Mouse (Mus musculus) limb, embryonic 14.5 days (tissue): ENCODE results near the gene Gm12248. TPM values are rescaled to one million over a fixed set of nuclear protein-coding genes. Genes with fewer than 3 reads are reported as not detected.

Experiments
- ATAC-seq: fragments of 200-750 bp; cut with Nextera tagmentation; 2 replicates; pipeline ENCODE4 v1.8.0; 2017; ENCODE audit warnings: low read depth, moderate number of reproducible peaks, moderate TSS enrichment; ENCODE audit not compliant: low FRiP score
- DNase-seq: peaks from one replicate; pipeline ENCODE4 v3.0.0-alpha.2; 2015; ENCODE audit warnings: low spot score
- H3K27ac ChIP-seq: fragments of 300-500 bp; sonication (generic); replicated peaks from 2 replicates; pipeline ENCODE4 v1.5.1; 2014; ENCODE audit warnings: low read depth, mild to moderate bottlenecking, low read length, moderate library complexity, mixed read lengths
- H3K27me3 ChIP-seq: fragments of 300-500 bp; sonication (generic); 2 replicates; pipeline ENCODE4 v1.6.1; 2014; ENCODE audit warnings: low read length, mixed read lengths; ENCODE audit not compliant: control insufficient read depth, insufficient read depth
- H3K36me3 ChIP-seq: fragments of 300-500 bp; sonication (generic); 2 replicates; pipeline ENCODE4 v1.6.1; 2014; ENCODE audit warnings: mild to moderate bottlenecking, low read length, moderate library complexity, mixed read lengths; ENCODE audit not compliant: control insufficient read depth, insufficient read depth
- H3K4me1 ChIP-seq: fragments of 300-500 bp; sonication (generic); 2 replicates; pipeline ENCODE4 v1.6.1; 2014; ENCODE audit warnings: antibody characterized with exemption, low read length, mixed read lengths; ENCODE audit not compliant: control insufficient read depth, insufficient read depth
- H3K4me2 ChIP-seq: fragments of 300-500 bp; sonication (generic); replicated peaks from 2 replicates; pipeline ENCODE4 v1.6.1; 2014; ENCODE audit warnings: low read depth, mild to moderate bottlenecking, low read length, moderate library complexity; ENCODE audit not compliant: severe bottlenecking
- H3K4me3 ChIP-seq: fragments of 300-500 bp; sonication (generic); replicated peaks from 2 replicates; pipeline ENCODE4 v1.5.1; 2014; ENCODE audit warnings: low read length
- H3K9ac ChIP-seq: fragments of 300-500 bp; sonication (generic); 2 replicates; pipeline ENCODE4 v1.6.1; 2014; ENCODE audit warnings: mild to moderate bottlenecking, low read depth, low read length, moderate library complexity; ENCODE audit not compliant: severe bottlenecking
- H3K9me3 ChIP-seq: fragments of 300-500 bp; sonication (generic); 2 replicates; pipeline ENCODE4 v1.6.1; 2016; ENCODE audit warnings: low read length; ENCODE audit not compliant: control insufficient read depth
- POLR2A ChIP-seq: fragments of 200-500 bp; IDR thresholded peaks from 2 replicates; pipeline ENCODE4 v1.8.0; 2012; ENCODE audit warnings: inconsistent platforms, mild to moderate bottlenecking, moderate library complexity, borderline replicate concordance; ENCODE audit not compliant: insufficient read depth, insufficient read length; ENCODE audit errors: extremely low read depth
- WGBS: fragments of 180-500 bp; shearing (Covaris S2); extraction: QIAGEN DNeasy Blood & Tissue Kit; methylation state at CpG from one replicate; pipeline ENCODE4 v1.1.7; 2014; 5-methylcytosine and 5-hydroxymethylcytosine counted together
- polyA plus RNA-seq, 2 experiments: library from polyadenylated mRNA; depleted of rRNA in 1 of 2; stranded (reverse) in 1 of 2; unstranded in 1 of 2; fragments of >200 nt; fragmentation: Nextera tagmentation in 1 of 2; extraction: Ambion mirVana in 1 of 2; gene quantifications; 2 replicates each; pipeline versions ENCODE4 v1.2.1 to v1.2.3; 2012 to 2014

The Gm12248 gene
- polyA plus RNA-seq, 2 experiments = not detected

DNA sequence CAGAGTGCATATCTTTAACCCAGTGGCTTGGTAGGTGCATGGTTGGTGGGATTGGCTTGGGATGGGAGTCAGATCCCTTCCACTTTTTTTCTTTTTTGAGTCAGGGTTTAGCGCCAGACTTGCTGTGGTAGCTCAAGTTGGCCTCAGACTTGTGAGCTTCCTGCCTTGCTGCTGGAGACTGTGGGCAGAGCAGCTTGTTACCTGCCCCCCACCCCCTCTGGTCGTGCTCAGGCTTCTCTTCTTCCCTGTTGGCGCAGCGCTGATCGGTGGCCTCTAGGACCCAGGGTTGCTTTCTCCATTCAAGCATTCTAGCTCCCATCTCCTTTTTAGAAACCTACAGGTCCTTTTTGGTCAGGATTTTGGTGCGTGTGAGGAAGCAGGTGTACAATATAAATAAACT lies 61.8 kb downstream of the Gm12248 start:
- ATAC-seq = no peak
- DNase-seq = no peak
- Histone ChIP-seq H3K4me3 (no peak overlapping the region), H3K9me3 (no peaks in the 10 kb centered on the region), H3K36me3 (no peaks in the 10 kb centered on the region), H3K9ac (no peak overlapping the region), H3K27ac (no peak overlapping the region), H3K27me3 (no peaks in the 10 kb centered on the region), H3K4me1 (peaks cover 2% of the 10 kb centered on the region; the same call in 1 of the 2 replicates), H3K4me2 (no peak overlapping the region)
- TF ChIP-seq POLR2A = no peak
- WGBS = 72% methylated on average over 5 of the region's 6 CpGs

DNA sequence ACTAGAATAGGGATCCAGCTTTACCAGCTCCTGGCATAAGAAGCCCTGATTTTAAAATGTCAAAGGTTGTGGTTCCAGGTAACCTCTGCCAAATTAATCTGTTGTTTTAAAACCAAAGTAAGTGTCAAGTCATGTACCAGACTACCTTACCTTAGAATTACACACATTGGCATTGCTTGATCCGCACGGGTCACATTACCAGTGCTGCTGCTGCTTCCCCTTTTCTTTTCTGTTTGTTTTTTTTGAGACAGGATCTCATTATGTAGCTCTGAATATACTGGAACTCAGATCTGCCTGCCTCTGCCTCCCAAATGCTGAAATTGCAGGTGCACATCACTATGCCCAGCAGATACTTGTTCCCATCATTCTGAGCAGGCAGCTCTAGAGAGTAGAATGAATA lies 63.1 kb downstream of the Gm12248 start:
- DNase-seq (no peak), ATAC-seq (no peak)
- Histone ChIP-seq H3K9ac (no peak overlapping the region), H3K27me3 (no peaks in the 10 kb centered on the region), H3K9me3 (no peaks in the 10 kb centered on the region), H3K36me3 (no peaks in the 10 kb centered on the region), H3K4me3 (no peak overlapping the region), H3K4me1 (no peaks in the 10 kb centered on the region; the same call in 1 of the 2 replicates), H3K27ac (no peak overlapping the region), H3K4me2 (no peak overlapping the region)
- no peak for TF ChIP-seq POLR2A
- WGBS = 79% methylated on average over 2 of the region's 2 CpGs

DNA sequence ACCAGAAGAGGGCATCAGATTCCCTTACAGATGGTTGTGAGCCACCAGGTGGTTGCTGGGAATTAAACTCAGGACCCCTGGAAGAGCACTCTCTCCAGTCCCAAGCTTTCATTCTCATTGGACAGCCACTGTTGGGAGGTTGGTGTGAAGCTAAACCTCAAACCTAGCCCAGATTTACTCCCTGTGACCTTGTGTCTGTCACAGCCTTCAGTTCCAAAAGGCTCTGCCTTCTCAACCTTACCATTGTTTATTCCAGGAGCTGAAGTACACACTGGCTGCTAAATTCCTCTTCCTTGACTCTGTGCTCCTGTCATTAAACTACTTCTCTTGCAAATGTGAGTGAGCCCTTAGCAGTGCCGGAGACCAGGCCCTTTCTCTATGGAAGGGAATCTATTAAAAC lies 64.0 kb downstream of the Gm12248 start:
- 93% methylated on average over 1 of the region's 1 CpGs for WGBS
- H3K4me3 ChIP-seq = no peak overlapping the region
- ATAC-seq = no peak
- no peak for TF ChIP-seq POLR2A
- no peaks in the 10 kb centered on the region for H3K36me3 ChIP-seq
- no peaks in the 10 kb centered on the region; the same call in 1 of the 2 replicates for H3K4me1 ChIP-seq
- H3K9ac ChIP-seq = no peak overlapping the region
- H3K9me3 ChIP-seq = no peaks in the 10 kb centered on the region
- no peak overlapping the region for H3K27ac ChIP-seq
- H3K27me3 ChIP-seq = no peaks in the 10 kb centered on the region
- H3K4me2 ChIP-seq = no peak overlapping the region
- no peak for DNase-seq

DNA sequence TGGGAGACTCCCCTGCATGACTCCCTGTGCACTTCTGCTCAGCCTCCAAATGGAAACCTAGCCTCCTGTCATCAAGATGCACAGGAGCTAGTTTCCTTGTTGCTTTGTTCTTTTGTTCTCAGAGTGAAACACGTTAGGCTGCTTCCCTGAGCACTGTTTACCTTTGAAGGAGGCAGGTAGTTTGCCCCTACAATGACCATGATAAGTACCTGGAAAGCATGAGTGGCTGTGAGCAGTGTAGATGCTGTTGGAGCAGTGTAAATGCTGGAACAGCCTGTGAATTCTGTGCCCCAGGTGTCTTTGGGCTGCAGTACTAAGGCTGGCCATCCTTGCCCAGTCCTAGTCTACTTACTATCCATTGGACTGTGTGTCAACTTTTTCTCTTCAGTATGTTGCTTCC lies 66.1 kb downstream of the Gm12248 start:
- no peak overlapping the region for H3K27ac ChIP-seq
- WGBS = 67% methylated on average over 1 of the region's 1 CpGs
- H3K36me3 ChIP-seq = no peaks in the 10 kb centered on the region
- H3K4me2 ChIP-seq = no peak overlapping the region
- H3K9me3 ChIP-seq = no peaks in the 10 kb centered on the region
- H3K4me3 ChIP-seq = no peak overlapping the region
- ATAC-seq = no peak
- no peak overlapping the region for H3K9ac ChIP-seq
- no peaks in the 10 kb centered on the region for H3K27me3 ChIP-seq
- peaks cover 3% of the 10 kb centered on the region for H3K4me1 ChIP-seq
- TF ChIP-seq POLR2A = no peak
- DNase-seq = no peak

DNA sequence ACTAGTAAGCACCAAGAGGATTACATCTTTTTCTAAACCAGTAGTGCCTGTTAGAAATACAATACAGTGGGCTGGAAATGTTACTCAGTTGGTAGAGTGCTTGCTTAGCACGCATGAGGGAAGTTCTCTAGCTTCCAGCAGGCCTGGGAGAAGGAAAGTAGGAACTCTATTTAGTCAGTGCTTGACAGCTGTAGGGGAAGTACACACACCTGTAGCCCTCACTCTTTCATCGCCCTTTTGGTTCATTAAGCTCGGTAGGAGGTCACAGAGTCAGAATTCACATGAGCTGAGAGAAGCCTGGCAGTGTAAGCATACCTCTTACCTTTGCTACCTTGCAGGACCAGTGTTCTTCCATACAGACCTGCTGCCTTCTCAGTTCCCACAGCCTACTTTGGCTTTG lies 66.6 kb downstream of the Gm12248 start:
- Histone ChIP-seq H3K9me3 (no peaks in the 10 kb centered on the region), H3K9ac (no peak overlapping the region), H3K4me3 (no peak overlapping the region), H3K36me3 (no peaks in the 10 kb centered on the region), H3K4me2 (no peak overlapping the region), H3K4me1 (peaks cover 7% of the 10 kb centered on the region), H3K27me3 (no peaks in the 10 kb centered on the region), H3K27ac (no peak overlapping the region)
- DNase-seq (no peak), ATAC-seq (no peak)
- no peak for TF ChIP-seq POLR2A
- 48% methylated on average over 3 of the region's 3 CpGs for WGBS

DNA sequence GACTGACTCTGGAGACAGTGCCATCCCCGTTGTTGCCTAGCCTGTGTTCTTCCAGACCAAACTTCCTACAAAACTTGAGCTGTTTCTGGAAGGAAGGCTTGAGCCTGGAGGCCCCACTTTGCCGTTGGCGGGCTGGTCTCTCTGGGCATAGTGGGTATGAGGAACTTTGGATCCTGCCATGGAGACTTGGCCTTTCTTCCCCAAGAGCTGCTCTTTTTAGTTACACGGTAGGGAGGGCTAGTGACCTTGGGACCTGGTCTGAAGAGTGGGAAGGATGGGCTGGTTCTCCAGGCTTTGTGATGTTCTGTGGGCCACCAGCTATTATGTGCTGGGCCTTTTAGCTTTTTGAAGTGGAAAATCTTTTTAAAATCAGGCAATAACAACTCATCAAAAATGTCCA lies 67.1 kb downstream of the Gm12248 start:
- Histone ChIP-seq H3K9me3 (no peaks in the 10 kb centered on the region), H3K4me2 (no peak overlapping the region), H3K36me3 (no peaks in the 10 kb centered on the region), H3K27me3 (no peaks in the 10 kb centered on the region), H3K27ac (no peak overlapping the region), H3K4me3 (no peak overlapping the region), H3K4me1 (peaks cover 12% of the 10 kb centered on the region), H3K9ac (no peak overlapping the region)
- 91% methylated on average over 4 of the region's 4 CpGs for WGBS
- ATAC-seq (no peak), DNase-seq (no peak)
- TF ChIP-seq POLR2A = no peak
